Mouse (Mus musculus) C2C12 (cell line): ENCODE data around the gene Figla. TPM values are rescaled to one million over a fixed set of nuclear protein-coding genes. Genes with fewer than 3 reads are reported as not detected.

Experiments used
- H3K27me3 ChIP-seq: one replicate; pipeline ENCODE4 v1.6.1; 2011; ENCODE audit not compliant: control insufficient read depth, insufficient read depth, insufficient read length
- H3K36me3 ChIP-seq: one replicate; pipeline ENCODE4 v1.6.1; 2011; ENCODE audit not compliant: control insufficient read depth, insufficient read depth
- H3K4me3 ChIP-seq: one replicate; pipeline ENCODE4 v1.5.1; 2011; ENCODE audit warnings: mild to moderate bottlenecking, control low read depth; ENCODE audit not compliant: poor library complexity, insufficient read depth, severe bottlenecking
- H3K79me2 ChIP-seq: one replicate; pipeline ENCODE4 v1.6.1; 2011; ENCODE audit not compliant: control insufficient read depth, insufficient read depth
- H3K79me3 ChIP-seq: one replicate; pipeline ENCODE4 v1.6.1; 2011; ENCODE audit warnings: low read depth, control low read depth
- H3ac ChIP-seq: one replicate; pipeline ENCODE3; 2011; ENCODE audit warnings: low read depth; ENCODE audit not compliant: control insufficient read depth, insufficient read length
- CEBPB ChIP-seq: IDR thresholded peaks from one replicate; pipeline ENCODE4 v1.6.1; 2011; ENCODE audit warnings: low read depth, mild to moderate bottlenecking, control low read depth, moderate library complexity
- CTCF ChIP-seq: IDR thresholded peaks from one replicate; pipeline ENCODE4 v1.5.1; 2011; ENCODE audit not compliant: control insufficient read depth, insufficient read depth, insufficient read length
- FOSL1 ChIP-seq: IDR thresholded peaks from one replicate; pipeline ENCODE4 v1.8.0; 2011; ENCODE audit warnings: mild to moderate bottlenecking, low read length; ENCODE audit not compliant: poor library complexity, insufficient read depth, severe bottlenecking
- MAX ChIP-seq: IDR thresholded peaks from one replicate; pipeline ENCODE4 v1.6.1; 2011; ENCODE audit warnings: mild to moderate bottlenecking, control low read depth
- MYOD1 ChIP-seq: IDR thresholded peaks from one replicate; pipeline ENCODE4 v1.6.1; 2011; ENCODE audit warnings: low read depth; ENCODE audit not compliant: control insufficient read depth, insufficient read length
- MYOG ChIP-seq: IDR thresholded peaks from one replicate; pipeline ENCODE4 v1.6.1; 2011; ENCODE audit not compliant: control insufficient read depth, insufficient read length; ENCODE audit errors: extremely low read depth
- USF1 ChIP-seq: IDR thresholded peaks from one replicate; pipeline ENCODE4 v1.6.1; 2011; ENCODE audit warnings: low read depth, mild to moderate bottlenecking, control low read depth, moderate library complexity
- long read RNA-seq, 2 experiments: library from polyadenylated mRNA; unstranded; transcript quantifications; one replicate each; pipeline ENCODE4 v2.0.0; 2019 to 2020
- polyA plus RNA-seq: library from polyadenylated mRNA; unstranded; fragments of >200 nt; fragmentation: generic; extraction: Trizol; gene quantifications from one replicate; pipeline ENCODE4 v1.2.1, GENCODE M21; 2012; ENCODE audit warnings: missing spikeins

Figla gene
- 0.05 TPM for polyA plus RNA-seq
- long read RNA-seq, experiment 1: 0 reads
- long read RNA-seq, experiment 2: 0 reads

GRCm38 (mm10) chr6:86015871-86016270 lies at the start of gene Figla:
Gene Figla (plus strand): TSS chr6:86016171.
- Histone ChIP-seq H3K79me2 (no peaks in the 10 kb centered on the region), H3K27me3 (no peaks in the 10 kb centered on the region), H3K79me3 (no peaks in the 10 kb centered on the region), H3ac (no peak within 1 kb of the TSS), H3K36me3 (no peaks in the 10 kb centered on the region), H3K4me3 (no peak within 1 kb of the TSS)
- TF ChIP-seq MYOD1 (no peak), MYOG (no peak), FOSL1 (no peak), MAX (no peak), USF1 (no peak), CEBPB (no peak), CTCF (no peak)

GRCm38 (mm10) chr6:85966686-85967085 lies 49.3 kb upstream of the Figla start:
- Histone ChIP-seq H3K79me3 (no peaks in the 10 kb centered on the region), H3K27me3 (no peaks in the 10 kb centered on the region), H3K36me3 (no peaks in the 10 kb centered on the region), H3K79me2 (no peaks in the 10 kb centered on the region), H3K4me3 (no peak overlapping the region), H3ac (no peak overlapping the region)
- TF ChIP-seq USF1 (no peak), CTCF (no peak), MYOD1 (no peak), CEBPB (no peak), MYOG (no peak), MAX (no peak), FOSL1 (no peak)

- no peaks in the 10 kb centered on the region for H3K79me2 ChIP-seq
- H3K4me3 ChIP-seq: no peak overlapping the region
- TF ChIP-seq MAX: no peak
- TF ChIP-seq USF1: peak; percentile 88
- TF ChIP-seq FOSL1: peak; percentile 23
These were observed 46.1 kb upstream of the Figla start for GRCm38 (mm10) chr6:85969889-85970288.

GRCm38 (mm10) chr6:85972699-85973098 lies 43.3 kb upstream of the Figla start:
- H3ac ChIP-seq: no peak overlapping the region
- H3K79me3 ChIP-seq: no peaks in the 10 kb centered on the region
- no peaks in the 10 kb centered on the region for H3K36me3 ChIP-seq
- no peak overlapping the region for H3K4me3 ChIP-seq
- TF ChIP-seq MYOD1 (no peak), MAX (no peak), CEBPB (no peak), MYOG (no peak), USF1 (no peak), FOSL1 (no peak), CTCF (no peak)
- no peaks in the 10 kb centered on the region for H3K79me2 ChIP-seq
- no peaks in the 10 kb centered on the region for H3K27me3 ChIP-seq

More at GRCm38 (mm10) chr6:85969889-85970288, 46.1 kb upstream of the Figla start:
- Histone ChIP-seq H3ac (no peak overlapping the region), H3K36me3 (no peaks in the 10 kb centered on the region), H3K79me3 (no peaks in the 10 kb centered on the region), H3K27me3 (no peaks in the 10 kb centered on the region)

GRCm38 (mm10) chr6:85973336-85973735 lies 42.6 kb upstream of the Figla start:
- TF ChIP-seq USF1 (no peak), FOSL1 (no peak)
- H3K27me3 ChIP-seq: no peaks in the 10 kb centered on the region
- no peak overlapping the region for H3K4me3 ChIP-seq
- no peak overlapping the region for H3ac ChIP-seq
- H3K36me3 ChIP-seq: no peaks in the 10 kb centered on the region
- H3K79me2 ChIP-seq: no peaks in the 10 kb centered on the region
- H3K79me3 ChIP-seq: no peaks in the 10 kb centered on the region

GRCm38 (mm10) chr6:85974941-85975617 lies 40.9 kb upstream of the Figla start:
- Histone ChIP-seq H3K79me3 (no peaks in the 10 kb centered on the region), H3K79me2 (no peaks in the 10 kb centered on the region), H3ac (no peak overlapping the region), H3K36me3 (no peaks in the 10 kb centered on the region), H3K27me3 (no peaks in the 10 kb centered on the region), H3K4me3 (no peak overlapping the region)
- TF ChIP-seq MAX (no peak), MYOG (no peak), CEBPB (no peak), USF1 (no peak), FOSL1 (no peak), CTCF (no peak), MYOD1 (no peak)
